Mouse (Mus musculus): ENCODE data around the gene Anp32b. TPM values are rescaled to one million over a fixed set of nuclear protein-coding genes. Genes with fewer than 3 reads are reported as not detected.

Anp32b gene
- polyA plus RNA-seq, 1 experiment = not detected

DNA sequence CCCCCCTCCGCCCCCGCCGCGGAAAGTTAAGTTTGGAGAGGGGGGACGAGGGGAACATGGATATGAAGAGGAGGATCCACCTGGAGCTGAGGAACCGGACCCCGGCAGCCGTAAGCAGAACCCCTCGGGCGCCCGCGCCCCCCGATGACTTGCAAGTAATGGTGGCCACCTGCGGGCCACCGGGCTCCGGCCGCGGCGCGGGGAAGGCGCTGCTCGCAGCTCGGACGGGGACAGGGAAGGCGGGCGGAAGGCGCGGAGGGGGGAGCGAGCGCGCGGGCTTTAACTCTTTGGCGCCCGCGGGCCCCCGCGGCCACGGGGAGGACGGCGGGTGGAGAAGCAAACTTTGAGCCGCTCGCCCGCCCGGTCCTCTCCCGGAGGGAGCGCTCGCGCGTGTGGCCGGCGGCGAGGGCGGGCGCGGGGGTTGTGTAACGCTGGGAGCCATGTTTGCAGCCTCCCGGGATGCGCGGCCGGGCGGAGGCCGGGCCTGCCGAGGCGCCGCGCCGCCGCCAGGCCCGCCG is 597 bp downstream of the Anp32b start:
- peaks cover 9% of the 10 kb centered on the region for H3K4me1 ChIP-seq (ENCODE audit: control insufficient read depth, insufficient read depth, low read length)
- WGBS = 1% methylated on average over 65 of the region's 70 CpGs
- peak overlapping the region; percentile 92 for H3K4me3 ChIP-seq (ENCODE audit: insufficient read depth, low read depth, low read length)
- no peak for TF ChIP-seq POLR2A (IDR thresholded peaks at IDR 0.05; ENCODE audit: insufficient read depth, low read depth, low read length)
- no peak for TF ChIP-seq CTCF (IDR thresholded peaks at IDR 0.05; ENCODE audit: insufficient read depth, low read depth, low read length)
- peak overlapping the region; percentile 89 for H3K27ac ChIP-seq (ENCODE audit: insufficient read depth, low read depth, low read length)

DNA sequence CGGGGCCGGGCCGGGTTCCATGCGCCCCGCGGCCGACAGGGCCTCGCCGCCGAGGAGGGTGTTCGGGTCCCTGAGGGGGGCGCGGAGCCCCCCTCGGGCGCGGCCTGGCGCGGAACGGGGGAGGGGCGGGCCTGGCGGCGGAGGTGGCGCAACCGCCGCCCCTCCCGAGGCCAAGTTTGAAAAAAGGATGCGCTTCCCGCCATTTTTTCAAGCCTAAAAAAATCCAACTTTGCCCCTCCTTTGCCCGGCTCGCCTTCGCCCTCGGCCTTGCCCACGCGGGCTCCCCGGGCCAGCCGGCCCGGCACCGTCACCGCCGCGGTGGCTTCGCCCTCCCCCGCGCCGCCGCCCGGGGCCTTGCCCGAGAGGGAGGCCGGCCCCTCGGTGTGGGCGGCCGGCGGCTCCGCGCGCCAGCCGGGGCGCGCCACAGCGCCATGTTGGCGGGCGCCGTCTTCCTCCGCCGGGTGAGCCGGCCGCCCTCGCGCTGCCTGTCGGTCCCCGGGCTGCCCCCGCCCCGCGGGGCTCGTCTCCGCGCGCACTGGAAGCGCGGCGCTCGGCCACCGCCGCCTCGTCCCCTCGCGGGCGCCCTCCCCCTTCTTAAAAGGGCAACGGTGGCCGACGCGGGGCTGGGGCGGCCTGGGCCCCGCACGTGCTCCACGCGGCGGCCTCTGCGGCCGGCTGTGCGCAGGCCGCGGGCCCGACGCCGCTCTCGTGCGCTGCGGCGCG is 1.2 kb downstream of the Anp32b start:
- Histone ChIP-seq H3K4me1 (ENCODE audit: control insufficient read depth, insufficient read depth, low read length) (peaks cover 9% of the 10 kb centered on the region), H3K4me3 (ENCODE audit: insufficient read depth, low read depth, low read length) (peak overlapping the region; percentile 92), H3K27ac (ENCODE audit: insufficient read depth, low read depth, low read length) (peak overlapping the region; percentile 89)
- TF ChIP-seq POLR2A (IDR thresholded peaks at IDR 0.05; ENCODE audit: insufficient read depth, low read depth, low read length) = peak; percentile 42; the same call in 1 of the 2 replicates
- TF ChIP-seq CTCF (IDR thresholded peaks at IDR 0.05; ENCODE audit: insufficient read depth, low read depth, low read length) = no peak
- WGBS = under 1% methylated on average over 98 of the region's 111 CpGs

DNA sequence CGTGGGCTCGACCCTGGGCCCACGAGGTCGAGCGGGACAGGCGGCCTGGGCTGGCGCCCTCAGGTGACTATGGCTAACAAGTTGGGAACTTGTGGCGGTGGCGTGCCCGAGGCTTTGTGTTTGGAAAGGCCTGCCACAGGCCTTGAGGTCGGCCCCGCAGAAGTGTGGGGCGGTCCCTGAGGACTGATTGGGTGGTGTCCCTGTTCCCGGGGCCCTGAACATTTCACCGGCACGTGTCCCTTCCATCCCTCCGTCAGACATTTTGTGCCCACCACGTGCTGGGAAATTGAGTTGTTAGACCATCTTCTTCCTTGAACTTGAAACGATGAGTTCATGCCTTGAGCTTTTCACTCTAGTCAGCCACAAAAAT is 1.8 kb downstream of the Anp32b start:
- TF ChIP-seq CTCF (IDR thresholded peaks at IDR 0.05; ENCODE audit: insufficient read depth, low read depth, low read length) (no peak), POLR2A (IDR thresholded peaks at IDR 0.05; ENCODE audit: insufficient read depth, low read depth, low read length) (no peak)
- Histone ChIP-seq H3K27ac (ENCODE audit: insufficient read depth, low read depth, low read length) (peak overlapping the region; percentile 89), H3K4me3 (ENCODE audit: insufficient read depth, low read depth, low read length) (peak overlapping the region; percentile 92), H3K4me1 (ENCODE audit: control insufficient read depth, insufficient read depth, low read length) (peaks cover 9% of the 10 kb centered on the region)
- WGBS = 1% methylated on average over 19 of the region's 19 CpGs

DNA sequence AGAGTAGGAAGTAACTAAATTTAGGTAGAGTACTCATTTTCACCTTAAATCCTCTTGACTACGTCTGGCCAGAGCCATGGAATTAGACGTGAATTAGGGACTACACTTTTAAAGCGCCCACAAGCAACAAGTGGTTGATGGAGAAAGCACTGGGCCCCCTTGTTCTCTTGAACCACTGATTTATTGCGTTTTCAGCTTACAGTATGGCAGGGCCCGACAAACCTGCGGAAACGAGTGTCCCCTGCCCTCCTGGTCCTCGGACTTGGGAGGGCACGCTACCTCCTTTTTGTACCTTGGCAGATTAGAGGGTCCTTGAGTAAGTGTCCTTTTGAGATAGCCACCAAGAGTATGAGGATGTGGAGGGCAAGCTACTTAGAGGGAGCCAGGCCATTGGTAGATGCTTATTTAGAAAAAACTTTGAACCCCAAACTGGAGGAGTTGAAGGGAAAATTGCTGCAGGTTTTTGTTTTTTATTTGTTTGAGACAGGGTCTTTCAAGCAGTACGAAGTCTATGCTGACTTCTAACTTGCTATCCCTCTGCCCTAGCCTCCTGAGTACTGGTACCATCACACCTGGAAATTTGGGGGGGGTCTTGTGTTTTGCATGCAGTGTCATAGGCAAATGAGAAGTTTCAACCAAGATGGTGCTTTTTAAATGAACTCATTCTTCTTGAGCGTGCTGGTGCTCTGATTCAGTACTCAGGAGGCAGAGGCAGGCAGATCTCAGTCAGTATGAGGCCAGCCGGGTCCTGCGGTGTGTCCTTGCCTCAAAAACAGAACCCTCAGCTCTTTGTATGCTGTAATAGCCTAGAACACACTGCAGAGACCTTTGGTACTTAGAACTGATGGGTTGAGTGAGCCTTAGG is 2.4 kb downstream of the Anp32b start:
- Histone ChIP-seq H3K27ac (ENCODE audit: insufficient read depth, low read depth, low read length) (no peak overlapping the region), H3K4me1 (ENCODE audit: control insufficient read depth, insufficient read depth, low read length) (peaks cover 10% of the 10 kb centered on the region)

DNA sequence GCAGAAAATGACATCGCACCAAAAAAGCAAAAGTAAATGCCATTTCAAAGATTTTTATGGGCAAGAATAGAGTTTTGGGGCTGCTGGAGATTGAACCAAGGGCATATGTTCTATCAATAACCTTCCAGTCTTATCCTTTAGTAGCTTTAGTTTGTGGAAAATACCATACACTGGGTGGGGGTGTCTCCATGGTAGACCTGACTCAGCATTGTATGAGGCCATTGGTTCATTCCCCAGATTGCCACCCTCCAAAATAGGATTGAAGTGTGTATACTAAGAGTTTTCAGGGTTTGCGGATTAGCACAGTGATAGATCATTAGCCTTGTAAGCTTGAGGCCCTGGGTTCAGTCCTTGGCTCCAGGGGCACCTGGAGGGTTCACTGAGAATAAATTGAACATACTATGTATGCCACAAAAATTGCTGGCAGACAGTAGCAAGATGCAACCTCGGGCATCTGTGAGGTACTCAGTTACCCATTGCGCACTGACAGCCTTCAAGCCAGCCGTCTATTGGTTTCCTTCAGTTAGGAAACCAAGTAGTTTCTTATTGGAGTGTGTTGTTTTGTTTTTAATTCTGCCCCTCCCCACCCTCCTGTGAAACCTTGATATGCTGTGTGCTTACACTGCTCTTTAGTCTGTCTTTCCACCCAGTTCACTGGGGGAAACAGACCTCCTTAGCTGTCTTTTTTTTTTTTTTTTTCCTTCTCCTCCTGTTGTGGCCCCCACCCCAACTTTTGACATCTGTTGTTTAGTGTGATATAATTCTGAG is 3.6 kb downstream of the Anp32b start:
- WGBS = 67% methylated on average over 5 of the region's 5 CpGs
- Histone ChIP-seq H3K4me3 (ENCODE audit: insufficient read depth, low read depth, low read length) (no peak overlapping the region), H3K4me1 (ENCODE audit: control insufficient read depth, insufficient read depth, low read length) (peaks cover 12% of the 10 kb centered on the region), H3K27ac (ENCODE audit: insufficient read depth, low read depth, low read length) (no peak overlapping the region)
- TF ChIP-seq POLR2A (IDR thresholded peaks at IDR 0.05; ENCODE audit: insufficient read depth, low read depth, low read length) (no peak), CTCF (IDR thresholded peaks at IDR 0.05; ENCODE audit: insufficient read depth, low read depth, low read length) (no peak)

More for the DNA sequence above, 2.4 kb downstream of the Anp32b start:
- TF ChIP-seq CTCF (IDR thresholded peaks at IDR 0.05; ENCODE audit: insufficient read depth, low read depth, low read length) = no peak
- no peak for TF ChIP-seq POLR2A (IDR thresholded peaks at IDR 0.05; ENCODE audit: insufficient read depth, low read depth, low read length)
- WGBS = 55% methylated on average over 13 of the region's 13 CpGs
- H3K4me3 ChIP-seq (ENCODE audit: insufficient read depth, low read depth, low read length) = no peak overlapping the region; the same call in 1 of the 2 replicates

DNA sequence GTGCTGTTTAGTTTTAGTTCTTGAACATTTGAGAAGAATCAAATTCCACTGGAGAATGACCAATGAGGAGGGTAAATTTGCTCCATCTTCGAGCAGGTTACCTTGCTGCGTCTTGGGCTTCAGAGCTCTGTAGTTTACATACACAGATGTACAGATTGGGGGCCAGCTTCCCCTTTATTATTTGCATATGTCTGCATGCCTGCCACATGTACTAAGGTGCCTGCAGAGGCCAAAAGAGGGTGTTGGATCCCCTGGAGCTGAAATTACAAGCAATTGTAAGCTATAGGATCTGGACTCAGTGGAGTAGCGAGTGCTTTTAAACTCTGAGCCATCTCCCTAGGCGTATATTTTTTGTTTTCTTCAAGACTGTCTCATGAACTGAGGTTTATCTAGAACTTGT is 6.1 kb downstream of the Anp32b start:
- 95% methylated on average over 4 of the region's 4 CpGs for WGBS
- H3K4me1 ChIP-seq (ENCODE audit: control insufficient read depth, insufficient read depth, low read length) = peaks cover 9% of the 10 kb centered on the region
- TF ChIP-seq POLR2A (IDR thresholded peaks at IDR 0.05; ENCODE audit: insufficient read depth, low read depth, low read length) (no peak), CTCF (IDR thresholded peaks at IDR 0.05; ENCODE audit: insufficient read depth, low read depth, low read length) (no peak)
- no peak overlapping the region for H3K27ac ChIP-seq (ENCODE audit: insufficient read depth, low read depth, low read length)
- no peak overlapping the region for H3K4me3 ChIP-seq (ENCODE audit: insufficient read depth, low read depth, low read length)

DNA sequence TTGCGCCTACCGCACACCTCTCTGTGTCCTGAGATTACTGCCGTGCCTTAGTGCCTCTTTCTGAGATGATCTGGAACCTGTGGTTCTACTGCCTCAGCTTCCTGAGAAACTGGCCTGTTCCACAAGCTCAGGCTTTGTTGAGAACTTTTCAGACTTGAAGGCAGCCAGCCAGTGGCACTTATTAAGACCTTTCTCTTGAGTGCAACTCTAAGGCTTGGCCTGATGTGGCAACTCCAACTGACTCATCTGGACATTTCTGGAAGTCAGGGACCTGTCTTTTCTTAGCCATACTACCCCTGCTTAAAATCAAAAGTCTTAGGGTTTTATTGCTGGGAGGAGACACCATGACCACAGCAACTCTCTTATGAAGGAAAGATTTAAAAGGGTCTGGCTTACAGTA is 6.5 kb downstream of the Anp32b start:
- TF ChIP-seq CTCF (IDR thresholded peaks at IDR 0.05; ENCODE audit: insufficient read depth, low read depth, low read length) (no peak), POLR2A (IDR thresholded peaks at IDR 0.05; ENCODE audit: insufficient read depth, low read depth, low read length) (no peak)
- 88% methylated on average over 3 of the region's 3 CpGs for WGBS
- H3K4me1 ChIP-seq (ENCODE audit: control insufficient read depth, insufficient read depth, low read length) = peaks cover 9% of the 10 kb centered on the region
- no peak overlapping the region for H3K27ac ChIP-seq (ENCODE audit: insufficient read depth, low read depth, low read length)
- H3K4me3 ChIP-seq (ENCODE audit: insufficient read depth, low read depth, low read length) = no peak overlapping the region

DNA sequence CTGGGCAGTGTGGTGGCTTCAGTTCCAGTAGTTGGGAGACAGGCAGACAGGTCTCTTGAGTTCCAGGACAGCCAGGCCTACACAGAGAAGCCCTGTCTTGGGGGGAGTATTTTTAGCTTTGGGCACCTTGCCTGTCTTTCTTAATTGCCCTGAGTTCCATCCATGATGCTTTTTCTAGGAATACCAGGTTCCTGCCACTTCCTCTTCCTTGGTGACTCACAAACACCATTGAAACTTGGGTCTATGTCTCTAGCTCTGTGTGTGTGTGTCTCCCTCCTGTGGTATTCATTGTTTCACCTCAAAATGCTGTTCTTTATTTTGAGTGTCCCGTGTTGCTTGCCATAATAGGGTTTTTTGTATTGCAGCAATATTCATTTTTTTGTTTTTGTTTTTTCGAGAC is 7.7 kb downstream of the Anp32b start:
- WGBS = 70% methylated on average over 2 of the region's 2 CpGs
- Histone ChIP-seq H3K27ac (ENCODE audit: insufficient read depth, low read depth, low read length) (no peak overlapping the region), H3K4me1 (ENCODE audit: control insufficient read depth, insufficient read depth, low read length) (peaks cover 3% of the 10 kb centered on the region; the same call in 1 of the 2 replicates), H3K4me3 (ENCODE audit: insufficient read depth, low read depth, low read length) (no peak overlapping the region)
- no peak for TF ChIP-seq POLR2A (IDR thresholded peaks at IDR 0.05; ENCODE audit: insufficient read depth, low read depth, low read length)
- no peak for TF ChIP-seq CTCF (IDR thresholded peaks at IDR 0.05; ENCODE audit: insufficient read depth, low read depth, low read length)
